Mouse (Mus musculus) adrenal gland, postnatal 25 days (tissue): ENCODE results near the gene Rasal3. TPM values are rescaled to one million over a fixed set of nuclear protein-coding genes. Genes with fewer than 3 reads are reported as not detected.

Source experiments
- DNase-seq: peaks from one replicate; pipeline ENCODE4 v3.0.0; 2021; ENCODE audit warnings: mixed read lengths
- microRNA-seq, 2 experiments: library from miRNA; unstranded; fragments of <30 nt; microRNA quantifications; one replicate each; pipeline ENCODE4 v1.2.0; 2021
- total RNA-seq: library from RNA; stranded (reverse); gene quantifications from 2 replicates; pipeline ENCODE4 v1.2.3, GENCODE M21; 2021

Gene Rasal3
- total RNA-seq, 1 experiment from 2014 or later, result 1.2 TPM

DNA sequence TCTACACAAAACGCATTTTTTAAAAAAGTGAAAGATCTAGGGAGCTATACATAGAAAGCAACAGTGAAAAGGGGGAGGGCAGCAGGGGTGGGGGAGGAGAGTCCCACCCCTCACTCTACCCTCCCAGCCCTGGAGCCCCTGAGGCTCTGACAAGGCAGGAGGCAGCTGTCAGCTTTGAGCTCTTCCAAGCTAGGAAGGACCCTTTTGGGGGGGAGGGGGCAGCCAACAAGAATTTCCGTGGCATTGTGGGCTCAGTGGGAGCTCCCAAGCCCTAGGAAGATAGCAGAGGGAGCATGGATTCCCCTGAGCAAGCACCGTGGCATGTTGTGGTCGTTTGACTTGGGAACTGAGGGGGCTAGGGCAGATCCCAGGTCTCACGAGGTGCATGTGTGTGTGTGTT is 49.2 kb downstream of the Rasal3 start:
- no peak for DNase-seq

DNA sequence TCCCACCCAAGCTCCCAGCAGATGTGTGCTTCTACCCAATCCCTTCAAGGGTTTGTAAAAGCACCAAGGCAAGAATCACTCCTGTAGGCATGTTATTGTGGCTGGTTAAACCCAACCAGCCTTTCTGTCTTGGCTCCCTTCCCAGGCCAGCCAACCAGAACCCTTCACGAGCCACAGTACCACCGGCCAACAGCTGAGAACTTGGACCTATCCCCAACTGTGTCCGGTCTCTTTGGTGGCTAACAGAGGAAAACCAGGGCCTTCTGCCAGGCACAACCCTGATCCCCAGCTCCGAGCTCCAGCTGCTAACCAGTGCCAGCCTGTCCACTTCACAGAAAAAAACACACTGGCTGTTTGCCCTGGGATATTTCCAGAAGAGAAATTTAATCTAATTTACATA is 49.7 kb downstream of the Rasal3 start:
- peak; percentile 63 for DNase-seq

DNA sequence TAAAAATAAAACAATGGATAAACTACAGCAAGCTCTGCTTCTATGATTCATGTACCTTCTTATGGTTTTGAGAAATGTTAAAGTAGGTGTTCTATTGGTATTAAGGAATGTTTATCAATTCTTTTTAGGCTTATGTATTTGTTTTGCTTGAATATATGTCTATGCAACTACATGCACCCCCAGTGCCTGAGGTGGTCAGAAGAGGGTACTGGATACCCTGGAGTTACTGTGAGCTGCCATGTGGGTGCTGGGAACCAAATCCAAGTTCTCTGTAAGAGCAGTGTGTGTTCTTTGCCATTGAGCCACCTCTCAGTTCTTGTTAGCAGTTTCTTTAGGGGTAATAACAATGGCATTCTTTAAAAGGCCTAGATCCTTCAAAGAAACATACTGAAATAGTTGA is 51.7 kb downstream of the Rasal3 start:
- DNase-seq, result no peak

DNA sequence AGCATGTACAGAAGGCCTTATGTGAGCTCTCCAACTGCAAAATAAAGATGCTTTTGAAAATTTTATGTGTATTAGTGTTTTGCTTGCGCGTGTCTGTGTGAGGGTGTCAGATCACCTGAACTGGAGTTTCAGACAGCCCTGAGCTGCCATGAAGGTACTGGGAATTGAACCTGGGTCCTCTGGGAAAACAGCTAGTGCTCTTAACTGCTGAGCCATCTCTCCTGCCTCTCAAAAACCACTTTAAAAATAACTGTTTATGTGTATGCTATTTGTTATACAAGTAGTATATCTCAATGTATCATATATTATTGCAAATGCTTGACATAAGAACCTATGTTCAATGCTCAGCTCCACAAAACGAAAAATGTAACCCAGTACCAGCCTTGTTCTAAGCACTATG is 52.1 kb downstream of the Rasal3 start:
- DNase-seq, result no peak

DNA sequence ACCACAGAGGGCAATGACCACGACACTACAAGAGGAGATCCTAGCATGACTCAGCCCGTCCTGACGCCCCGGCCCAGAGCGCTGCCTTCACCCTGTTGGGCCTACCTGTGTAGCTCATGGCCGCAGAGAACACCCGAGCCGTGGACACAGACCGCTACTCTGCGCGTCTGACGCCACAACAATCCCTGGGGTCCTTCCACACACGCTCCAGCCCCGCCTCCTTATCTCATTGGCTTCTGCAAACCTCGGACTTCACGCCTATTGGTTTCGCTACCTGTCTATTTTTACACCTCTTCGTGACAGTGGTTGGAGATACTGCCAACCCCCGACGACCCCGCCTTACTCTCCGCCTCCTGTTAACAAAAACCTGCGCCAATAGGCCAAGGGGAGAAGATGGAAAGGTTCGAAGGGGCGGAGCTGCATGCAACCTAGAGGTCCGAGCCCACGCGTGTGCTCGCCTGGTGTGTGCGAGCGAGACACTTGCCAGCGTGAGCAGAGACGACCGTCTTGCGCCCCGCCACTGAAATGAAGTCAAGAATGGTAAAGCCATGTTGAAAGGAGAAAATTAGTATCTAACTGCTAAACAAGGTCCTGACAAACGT is 52.9 kb downstream of the Rasal3 start, which contains the start of gene Akap8l:
Gene Akap8l, minus strand, starts transcription at position 226 of the 602 bp plus-strand sequence.
- DNase-seq, result peak; percentile 88

DNA sequence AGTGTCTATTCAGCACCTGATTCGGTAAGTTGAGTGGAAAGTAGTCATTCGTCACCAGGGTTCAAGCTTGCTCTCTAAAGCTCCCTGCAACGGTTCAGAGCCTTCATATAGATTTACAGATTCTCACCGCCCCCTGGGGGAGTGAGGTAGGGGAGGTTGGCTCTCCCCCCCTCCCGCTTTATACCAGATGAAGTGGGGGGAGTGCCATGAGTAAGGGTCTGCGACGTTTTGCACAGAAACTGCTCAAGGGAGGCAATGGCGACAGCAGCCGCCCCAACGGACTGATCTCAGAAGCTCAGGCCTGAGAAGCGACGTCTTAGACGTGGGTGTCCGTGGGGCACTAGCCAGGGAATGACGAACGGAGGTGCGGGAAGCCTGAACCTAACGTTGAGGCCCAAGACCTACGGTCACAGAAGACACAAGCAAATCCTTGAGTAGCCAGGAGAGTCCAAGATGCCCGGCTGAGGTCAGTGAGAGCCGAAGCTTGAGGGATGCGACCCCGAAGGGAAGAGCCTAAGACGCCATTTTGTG is 53.5 kb downstream of the Rasal3 start:
- no peak for DNase-seq

DNA sequence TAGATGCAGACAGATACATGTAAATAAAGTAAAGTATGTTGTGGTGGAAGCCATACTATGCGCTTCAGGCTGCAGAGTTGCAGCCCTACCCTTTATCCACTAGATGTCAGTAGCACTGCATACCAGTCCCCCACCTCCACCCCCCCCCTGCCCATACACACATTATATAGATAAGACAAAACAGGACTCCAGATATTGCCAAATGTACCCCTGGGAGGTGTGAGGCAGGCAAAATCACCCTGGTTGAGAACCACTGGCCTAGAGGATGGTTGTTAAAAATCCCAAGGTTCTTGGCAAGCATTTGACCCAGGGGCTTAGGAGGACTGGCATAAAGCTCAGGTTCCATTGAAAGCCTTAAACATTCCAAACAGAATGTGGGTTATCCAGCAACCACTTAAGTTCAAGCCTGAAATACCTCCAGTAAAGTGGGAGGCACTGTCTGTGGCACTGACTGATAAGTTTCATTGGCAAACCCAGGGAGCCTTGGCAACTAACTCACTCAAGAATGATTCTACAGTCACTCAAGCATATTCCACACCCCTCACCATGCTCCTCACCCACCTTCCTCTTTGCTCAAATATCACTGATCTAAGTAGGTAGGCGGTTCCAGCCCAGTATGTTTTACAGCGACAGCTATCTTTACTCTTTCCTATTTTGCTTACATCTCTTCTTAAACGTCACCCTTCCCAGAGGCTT is 54.2 kb downstream of the Rasal3 start:
- no peak for DNase-seq

DNA sequence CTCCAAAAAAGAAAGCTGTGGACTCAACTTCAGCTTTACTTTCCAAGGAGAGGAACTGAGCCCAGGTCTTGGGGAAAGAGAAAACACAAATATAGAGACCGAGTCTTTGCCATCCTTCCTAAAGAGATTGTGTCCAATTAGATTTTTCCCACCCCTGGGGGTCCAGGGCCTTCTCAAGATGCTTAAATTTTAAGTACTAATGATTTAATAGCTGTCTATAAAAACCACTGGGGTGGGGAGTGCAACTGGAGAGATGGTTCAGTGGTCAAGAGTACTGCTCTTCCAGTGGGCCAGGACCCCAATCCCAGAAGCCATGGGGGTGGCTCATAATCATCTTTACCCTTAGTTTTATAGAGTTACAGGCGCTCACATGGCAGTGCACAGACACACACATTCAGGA is 55.0 kb downstream of the Rasal3 start:
- DNase-seq, result no peak

DNA sequence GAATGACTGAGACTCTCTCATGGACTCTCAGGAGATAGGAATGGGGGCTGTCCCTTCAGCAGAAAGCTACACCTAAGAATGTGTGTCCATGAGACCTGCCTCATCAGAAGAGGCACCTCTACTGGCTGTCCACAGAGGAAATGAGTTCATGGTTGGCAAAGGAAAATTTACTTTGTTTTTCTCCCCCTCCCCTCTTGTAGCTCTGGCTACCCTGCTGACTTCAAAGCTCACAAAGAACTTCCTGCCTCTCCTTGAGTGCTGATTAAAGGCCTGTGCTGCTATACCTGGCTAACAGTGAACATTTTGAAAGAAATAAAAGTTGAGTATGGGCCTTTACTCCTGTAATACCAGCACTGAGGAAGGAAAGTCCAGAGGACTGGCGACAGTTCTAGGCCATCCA is 62.3 kb downstream of the Rasal3 start:
- no peak for DNase-seq

Small RNA genes lying within 50 kb of the gene (microRNA-seq; reads per million reads assigned to microRNA genes)
- gene Gm22201, result 0 reads per million in 2 experiments

Other genes starting within 250 kb of the Rasal3 start
- 11.3 and 11.8 TPM in 2 replicates for gene Notch3, start 236.7 kb downstream of the Rasal3 start, total RNA-seq
- not detected in 2 replicates for gene Ephx3, start 214.0 kb downstream of the Rasal3 start, total RNA-seq
- gene Brd4, start 118.9 kb downstream of the Rasal3 start, total RNA-seq, result 122 and 143 TPM in 2 replicates
- 85.2 and 89.0 TPM in 2 replicates for gene Akap8, start 82.3 kb downstream of the Rasal3 start, total RNA-seq
- gene Akap8l, start 53.0 kb downstream of the Rasal3 start, total RNA-seq, result 163 and 192 TPM in 2 replicates
- gene Wiz, start 14.1 kb downstream of the Rasal3 start, total RNA-seq, result 55.4 and 58.3 TPM in 2 replicates
- 0.12 and 0.57 TPM in 2 replicates for gene Pglyrp2, start 20.6 kb upstream of the Rasal3 start, total RNA-seq
- not detected in 2 replicates for gene Cyp4f39, start 49.1 kb upstream of the Rasal3 start, total RNA-seq
- 8.3 and 9.4 TPM in 2 replicates for gene Cyp4f17, start 102.5 kb upstream of the Rasal3 start, total RNA-seq
- 10.0 and 16.1 TPM in 2 replicates for gene Cyp4f16, start 133.0 kb upstream of the Rasal3 start, total RNA-seq
- not detected in 2 replicates for gene Cyp4f37, start 217.7 kb upstream of the Rasal3 start, total RNA-seq